ENCODE assay signal across 21 mouse cellular contexts in the genomic region with DNA sequence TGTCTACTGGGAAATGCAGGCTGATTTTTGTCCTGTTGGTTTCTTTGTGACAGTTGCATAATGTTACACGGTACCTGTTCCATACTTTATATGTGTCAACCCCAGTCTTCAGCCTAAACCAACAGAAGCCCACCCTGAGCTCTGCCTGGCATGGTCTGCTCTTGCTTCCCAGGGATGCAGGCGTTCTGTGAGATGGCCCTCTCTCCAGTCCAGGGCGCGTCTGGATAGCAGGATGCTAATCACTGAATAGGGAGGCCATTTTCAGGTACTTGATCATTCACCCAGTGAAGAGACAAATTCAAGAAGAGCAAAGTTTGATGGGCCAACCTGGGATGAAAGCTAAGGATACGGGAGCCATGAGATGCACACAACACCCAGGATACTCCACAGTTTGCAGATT. TPM values are rescaled to one million over a fixed set of nuclear protein-coding genes. Genes with fewer than 3 reads are reported as not detected.
A peak's percentile ranks its signal among the peaks of the same experiment; 100 is the strongest.
DNase-seq lines count a peak whose midpoint lies in the region.
"Had no signal": no experiment of that assay in that cellular context is flagged by ENCODE, and none has a peak within 500 bp of the region (broad histone marks: within the 10 kb centered on the region; RNA-seq: fewer than 3 reads in every experiment).

No protein-coding gene starts in this region.

- intact Hi-C loops in heart, postnatal 25 days (cut with DNase I) = no loop called here

- peak; percentile 75 for DNase-seq in heart, adult 11 months
- DNase-seq in heart, postnatal 25 days (ENCODE audit: low spot score) = no peak
- DNase-seq in heart, embryonic 10.5 days (ENCODE audit: low spot score) = peak; percentile 56
- no peak for DNase-seq in heart, adult 18-20 months
- peak; percentile 0 for DNase-seq in kidney, adult 11 months
- DNase-seq in kidney, postnatal 10 days = no peak
- DNase-seq in testis, postnatal 10 days (ENCODE audit: low spot score) = peak; percentile 23
- no peak for DNase-seq in testis, postnatal 14 days (ENCODE audit: low spot score)
- DNase-seq: adrenal gland, adult 2 months; adrenal gland, adult 8-10 months; adrenal gland, postnatal 10 days; adrenal gland, postnatal 14 days; adrenal gland, postnatal 25 days; adrenal gland, postnatal 36 days; B cell, adult 2 months; cerebellum, adult 11 months; cerebellum, adult 11-12 months had no signal

- peaks cover 3% of the 10 kb centered on the region; the same call in 1 of the 2 replicates for H3K36me3 ChIP-seq in heart, embryonic 10.5 days
- H3K36me3 ChIP-seq: G1E had no signal

- no peaks in the 10 kb centered on the region for H3K27me3 ChIP-seq in heart, embryonic 10.5 days (ENCODE audit: insufficient read depth, poor library complexity, severe bottlenecking)
- H3K27me3 ChIP-seq: CH12.LX, Patski had no signal

- no peak overlapping the region for H3K4me3 ChIP-seq in heart, embryonic 10.5 days

- peaks cover 19% of the 10 kb centered on the region for H3K4me1 ChIP-seq in heart, embryonic 10.5 days

- no peaks in the 10 kb centered on the region for H3K9me3 ChIP-seq in heart, embryonic 10.5 days

- 86% methylated on average over 5 of the region's 5 CpGs for WGBS in heart, embryonic 10.5 days

- H3K27ac ChIP-seq in heart, embryonic 10.5 days = no peak overlapping the region

RNA-seq across cellular contexts. Expression of a gene that starts 37.0 kb away (rescaled TPM):
- under 1 TPM; 0.26 to 0.28 TPM for total RNA-seq in heart, postnatal 25 days (2021)
- polyA plus RNA-seq in heart, embryonic 10.5 days (2016; fragmentation: Nextera tagmentation; extraction: Ambion mirVana) = 0.05 and 0.28 TPM in 2 replicates
- under 1 TPM; 0.17 to 0.23 TPM for total RNA-seq in heart, adult 18-20 months (2021)
- total RNA-seq: CH12.LX, MEL had no signal
- polyA plus RNA-seq: G1E had no signal

Comparison
In these comparisons a context has a peak if more than half of its experiments do, and no peak if none do; other contexts are left out.
1. DNase-seq: peak in heart, adult 11 months (single experiment), heart, embryonic 10.5 days (single experiment), kidney, adult 11 months (single experiment) and testis, postnatal 10 days (single experiment); none in heart, postnatal 25 days (single experiment), heart, adult 18-20 months (0 of 2), kidney, postnatal 10 days (single experiment) and testis, postnatal 14 days (single experiment).